Mouse (Mus musculus) c-Kit-positive CD71-positive TER-119-positive erythroid progenitor cells, embryonic 14.5 days (primary cell): Measurements from ENCODE around the gene Ipo13.

Source experiments
- DNase-seq: peaks from one replicate; pipeline ENCODE4 v3.0.0-alpha.2; 2013; ENCODE audit warnings: low spot score

The Ipo13 gene

DNA sequence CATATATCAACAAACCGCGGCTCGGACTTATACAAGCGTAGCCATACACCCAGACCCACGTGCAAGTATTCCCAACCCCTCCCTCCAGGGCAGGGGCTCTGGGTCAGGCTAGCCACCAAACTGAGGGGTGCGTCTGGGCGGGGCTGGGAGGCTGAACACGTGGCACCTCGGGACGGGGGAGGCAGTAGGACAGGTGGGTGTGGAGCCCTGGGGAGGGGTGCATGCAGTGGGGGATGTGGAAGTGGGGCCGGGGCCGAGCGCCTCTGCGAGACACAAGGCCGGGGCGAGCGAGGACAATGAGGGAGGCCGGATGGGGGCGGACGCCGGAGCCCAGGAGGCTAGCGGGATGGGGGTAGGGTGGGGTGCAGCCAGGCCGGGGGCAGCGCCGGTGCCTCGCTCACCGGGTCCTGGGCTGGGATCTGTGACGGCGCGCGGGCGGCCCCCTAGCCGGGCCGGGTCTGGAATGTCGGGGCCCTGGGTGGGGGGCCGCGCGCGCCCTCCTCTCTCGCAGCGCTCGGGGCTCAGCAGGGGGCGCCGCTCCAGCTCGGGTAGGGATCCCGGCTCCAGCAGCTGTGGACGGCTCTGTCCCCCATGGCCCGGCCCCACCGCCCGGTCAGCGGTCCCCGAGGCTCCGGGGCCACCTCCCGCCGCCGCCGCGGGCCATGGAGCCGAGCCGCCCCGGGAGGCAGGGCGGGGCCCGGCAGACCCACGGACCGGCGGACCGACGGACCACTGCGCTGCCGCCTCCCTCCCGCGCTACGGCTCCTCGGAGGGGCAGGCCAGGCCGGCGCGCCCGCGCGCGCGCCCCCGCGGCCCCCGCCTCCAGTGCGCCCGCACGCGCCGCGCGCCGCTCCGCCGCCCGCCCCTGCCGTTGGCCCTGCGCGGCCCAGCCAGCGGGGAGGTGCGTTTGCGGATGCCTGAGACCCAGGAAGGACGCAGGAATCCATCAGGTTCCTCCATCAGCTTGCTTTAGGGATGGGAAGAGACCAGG is 31.8 kb downstream of the Ipo13 start, which contains the start of gene B4galt2:
Gene B4galt2, minus strand, starts transcription at position 787 of the 991 bp plus-strand sequence.
- no peak for DNase-seq

DNA sequence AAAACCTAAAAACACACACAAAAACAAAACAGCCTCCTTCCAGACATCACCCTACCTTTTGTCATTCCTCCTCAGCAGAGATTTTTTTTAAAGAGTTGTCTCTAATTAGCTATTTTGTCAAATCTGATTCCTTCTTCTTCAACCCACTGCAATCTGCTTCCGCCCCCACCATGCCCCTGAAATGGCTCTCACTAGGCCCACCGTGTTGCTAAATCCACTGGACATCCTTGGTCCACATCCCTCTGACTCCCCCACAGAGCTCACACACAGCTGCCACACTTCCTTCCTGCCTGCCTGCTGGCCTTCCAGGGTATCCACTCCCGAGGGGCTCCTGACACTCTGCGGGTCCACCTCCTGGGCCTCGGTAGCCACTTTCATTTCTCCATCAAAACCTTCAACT is 36.1 kb downstream of the Ipo13 start:
- DNase-seq, result no peak

DNA sequence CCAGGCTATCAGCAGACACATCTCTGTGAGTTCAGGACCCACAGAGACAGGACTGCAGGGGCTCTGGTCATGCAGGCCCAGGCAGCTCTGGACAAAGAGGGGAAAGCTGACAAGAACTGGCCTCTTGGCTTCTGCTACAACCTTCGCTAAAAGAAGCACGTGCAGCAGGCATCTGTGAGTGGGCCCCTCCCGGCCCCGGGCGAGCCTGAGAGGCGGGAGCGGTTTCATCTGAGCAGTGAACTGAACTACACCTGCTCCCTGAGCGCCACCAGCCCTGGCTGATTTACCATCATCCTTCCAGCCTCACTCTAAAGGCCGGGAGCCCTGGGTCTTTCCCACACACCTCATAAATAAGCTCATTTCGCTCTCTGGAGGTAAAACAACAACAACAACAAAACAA is 36.5 kb downstream of the Ipo13 start:
- no peak for DNase-seq

DNA sequence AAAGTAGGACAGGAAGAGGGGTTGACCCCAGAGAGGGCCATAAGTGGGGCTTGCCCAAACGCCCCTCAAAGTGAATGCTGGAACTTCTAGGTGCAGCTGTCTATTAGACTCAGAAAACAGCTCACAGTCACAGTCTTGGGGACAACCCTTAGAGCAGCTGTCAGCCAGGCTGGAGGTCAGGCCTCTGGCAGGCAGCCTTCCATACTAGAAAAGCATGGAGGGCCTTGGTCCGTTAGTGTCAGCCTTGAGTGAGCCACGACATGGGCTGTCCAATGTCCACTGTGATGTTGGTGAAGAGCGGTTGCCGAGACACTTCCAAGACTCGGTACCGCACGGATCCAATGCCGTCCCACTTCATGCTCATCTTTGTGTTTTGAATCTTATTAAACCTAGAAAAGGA is 41.2 kb downstream of the Ipo13 start:
- DNase-seq, result no peak

DNA sequence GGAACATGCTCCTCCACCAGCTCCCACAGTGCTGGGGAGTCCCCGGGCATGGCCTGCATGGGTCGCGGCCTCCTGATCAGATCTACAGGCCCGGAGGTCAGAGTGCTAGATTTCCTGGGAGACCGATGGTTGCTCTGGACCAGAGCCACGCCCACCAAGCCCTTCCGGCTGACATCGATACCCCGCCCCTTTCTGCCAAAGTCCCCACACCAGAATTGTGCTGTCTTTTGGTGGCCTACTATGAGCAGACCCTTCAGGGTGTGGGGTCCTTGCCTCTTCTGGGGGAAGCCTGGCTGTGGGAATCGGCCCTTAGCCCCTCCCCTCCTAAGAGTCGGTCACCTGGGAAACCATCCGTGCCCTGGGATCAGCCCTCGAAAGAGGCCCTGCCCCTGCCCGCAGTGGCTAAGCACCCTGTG is 42.3 kb downstream of the Ipo13 start, which contains the start of gene Ccdc24:
Gene Ccdc24, minus strand, starts transcription at position 87 of the 416 bp plus-strand sequence.
- DNase-seq, result no peak

DNA sequence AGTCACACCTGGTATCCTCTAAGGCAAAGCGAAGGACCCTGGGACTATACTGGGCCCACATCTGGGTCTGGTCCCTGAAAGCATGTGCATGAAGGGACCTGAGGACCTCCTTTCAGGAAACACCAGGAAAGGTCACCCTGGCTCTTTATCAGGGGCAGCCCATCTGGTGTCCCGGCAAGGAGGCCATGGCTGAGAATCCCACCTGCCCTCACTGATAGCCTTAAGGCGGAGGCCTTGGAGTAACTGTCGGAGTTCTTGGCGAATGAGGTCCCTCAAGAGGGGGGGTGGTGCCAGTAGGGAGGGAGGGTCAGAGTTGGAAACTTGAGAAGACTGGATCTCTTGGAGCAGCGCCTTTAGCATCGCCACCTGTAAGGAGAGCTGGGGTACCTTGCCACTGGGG is 43.0 kb downstream of the Ipo13 start:
- peak; percentile 46 for DNase-seq

DNA sequence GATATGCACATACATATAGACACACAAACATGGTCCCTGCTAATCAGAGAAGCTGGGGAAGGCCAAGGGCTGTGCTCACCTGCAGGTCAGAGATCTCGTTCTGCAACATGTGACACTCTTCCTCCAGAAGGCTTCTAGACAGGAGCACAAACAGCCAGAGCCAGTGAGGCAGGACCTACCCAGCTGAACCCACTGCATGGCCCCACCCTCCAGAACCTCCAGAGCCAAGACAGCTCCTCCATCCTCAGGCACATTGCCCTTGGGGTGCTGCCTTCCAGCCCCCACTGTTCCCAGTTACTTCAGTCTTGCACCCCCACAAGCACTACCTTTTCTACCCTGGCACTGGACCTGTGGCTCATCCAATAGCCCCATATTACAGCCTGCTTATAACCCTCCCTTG is 44.4 kb downstream of the Ipo13 start:
- DNase-seq, result no peak

DNA sequence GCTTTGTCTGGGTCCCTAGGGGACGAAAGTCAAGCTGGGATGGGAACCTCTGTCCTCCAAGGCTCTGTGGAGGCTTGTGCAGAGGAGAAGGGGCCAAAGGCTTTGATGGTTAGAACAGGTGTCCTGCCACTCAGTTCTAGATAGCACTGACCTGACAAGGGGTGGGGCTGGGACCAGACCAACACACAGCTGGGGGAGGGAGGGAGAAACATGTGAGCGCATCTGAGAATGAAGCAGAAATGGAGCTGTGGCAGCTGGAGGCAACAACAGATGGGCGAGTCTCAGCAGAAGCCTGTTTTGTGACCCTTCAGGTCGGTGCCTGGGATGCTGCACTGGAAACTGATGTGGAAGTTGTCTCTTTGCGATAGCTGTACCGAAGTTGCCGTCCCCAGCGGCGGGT is 45.5 kb downstream of the Ipo13 start:
- DNase-seq, result no peak

DNA sequence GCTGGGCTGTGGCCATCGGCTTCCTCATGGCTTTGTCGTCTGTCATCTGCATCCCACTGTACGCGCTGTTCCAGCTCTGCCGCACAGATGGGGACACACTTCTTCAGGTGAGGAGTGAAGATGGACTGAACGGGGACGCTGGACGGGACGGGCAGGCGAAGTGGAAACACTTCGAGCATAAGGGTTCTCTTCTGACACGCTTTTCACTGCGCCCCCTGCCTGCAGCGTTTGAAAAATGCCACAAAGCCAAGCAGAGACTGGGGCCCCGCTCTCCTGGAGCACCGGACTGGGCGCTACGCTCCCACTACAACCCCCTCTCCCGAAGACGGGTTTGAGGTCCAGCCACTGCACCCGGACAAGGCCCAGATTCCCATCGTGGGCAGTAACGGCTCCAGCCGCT is 47.0 kb downstream of the Ipo13 start:
- peak; percentile 59 for DNase-seq

DNA sequence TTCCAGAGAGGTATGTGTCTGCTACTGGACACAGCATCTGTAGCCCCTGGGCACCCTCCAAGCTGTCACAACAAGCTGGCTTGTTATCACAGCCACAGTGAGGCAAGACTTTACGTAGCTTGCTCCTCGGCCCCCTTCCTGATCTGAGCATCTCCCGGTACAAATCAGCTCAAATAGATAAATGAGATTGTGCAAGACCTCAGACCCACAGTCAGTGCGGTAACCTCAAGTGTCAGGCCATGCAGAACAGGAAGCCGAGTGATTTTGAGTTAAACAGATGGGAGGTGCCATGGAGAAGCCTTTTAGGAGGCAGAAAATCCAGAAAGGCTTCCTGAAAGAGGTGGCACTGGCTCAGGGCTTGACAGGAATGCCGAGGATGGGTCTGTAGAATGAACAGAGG is 47.8 kb downstream of the Ipo13 start:
- no peak for DNase-seq

DNA sequence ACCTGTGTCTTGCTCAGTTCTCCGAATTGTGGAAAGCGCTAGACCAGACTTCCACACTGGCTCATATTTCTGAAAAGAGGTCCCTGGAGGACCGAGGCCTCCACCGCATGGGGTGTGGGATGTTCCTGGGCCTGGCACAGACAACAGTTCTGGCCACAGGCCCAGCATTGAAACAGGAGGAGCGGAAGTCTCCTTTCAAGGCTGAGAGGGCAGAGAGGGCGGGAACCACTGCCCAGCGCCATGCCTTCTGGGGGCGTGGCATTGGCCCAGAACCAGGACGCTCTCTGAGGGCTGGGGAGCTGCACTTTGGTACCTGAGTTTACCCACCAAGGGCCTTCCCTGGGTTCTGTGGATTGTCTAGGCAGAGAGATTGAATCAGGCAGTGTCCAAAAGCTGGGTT is 48.7 kb downstream of the Ipo13 start:
- DNase-seq, result no peak

DNA sequence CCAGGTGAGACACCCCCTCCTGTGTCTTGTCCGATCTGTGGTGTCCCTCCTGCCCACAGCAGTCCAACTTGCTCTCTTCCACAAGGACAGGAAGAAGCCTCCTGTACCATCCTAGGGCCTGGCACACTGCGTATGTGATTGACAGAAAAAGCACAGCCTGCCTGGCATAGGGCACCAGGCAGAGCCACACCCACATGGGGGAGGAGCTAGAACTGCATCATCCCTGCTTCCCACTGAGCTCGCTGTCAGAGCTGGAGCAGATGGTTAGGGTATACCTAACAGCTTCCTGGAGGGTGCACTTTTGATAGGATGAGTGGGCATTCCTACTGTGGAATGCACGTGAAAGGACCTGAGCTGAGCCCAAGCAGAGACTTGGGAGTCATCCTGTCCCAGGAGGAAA is 52.0 kb downstream of the Ipo13 start:
- no peak for DNase-seq

DNA sequence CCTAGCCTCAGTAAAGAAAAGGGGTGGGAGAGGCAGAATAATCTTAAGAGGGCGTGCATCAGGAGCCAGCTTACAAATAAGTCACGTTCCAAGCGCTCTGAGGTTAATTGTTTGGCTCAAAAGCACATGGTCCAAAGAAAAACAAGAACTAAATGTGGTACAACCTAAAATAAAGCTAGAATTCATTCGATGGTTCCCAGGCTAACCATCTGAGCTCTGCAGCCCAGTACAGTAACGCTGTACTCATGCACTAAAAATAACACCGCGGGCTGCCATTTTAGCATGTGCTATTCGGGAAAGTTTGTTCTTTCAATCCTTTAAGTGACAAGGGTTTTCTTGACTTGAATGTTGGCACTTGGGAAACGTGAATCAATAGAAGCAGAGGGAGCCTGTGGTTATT is 54.2 kb downstream of the Ipo13 start:
- no peak for DNase-seq

DNA sequence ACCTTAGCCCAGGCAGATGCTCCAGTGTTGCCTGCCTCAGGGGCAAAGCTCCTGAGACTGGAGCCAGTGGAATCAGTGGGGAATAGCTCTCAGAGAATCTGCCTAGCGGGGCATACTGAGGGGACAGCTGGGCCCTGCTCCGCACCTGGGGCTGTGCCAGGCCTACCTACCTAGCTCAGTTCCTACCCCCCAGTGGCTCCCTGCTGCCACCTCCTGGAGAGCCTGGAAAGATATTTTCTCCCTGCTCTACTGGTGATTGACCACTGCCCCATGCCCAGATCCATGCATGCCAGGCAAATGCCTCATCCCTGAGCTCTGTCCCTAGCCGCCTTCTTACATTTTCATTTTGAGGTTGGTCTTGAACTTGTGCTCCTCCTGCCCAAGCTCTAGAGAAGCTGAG is 56.0 kb downstream of the Ipo13 start:
- DNase-seq, result no peak

DNA sequence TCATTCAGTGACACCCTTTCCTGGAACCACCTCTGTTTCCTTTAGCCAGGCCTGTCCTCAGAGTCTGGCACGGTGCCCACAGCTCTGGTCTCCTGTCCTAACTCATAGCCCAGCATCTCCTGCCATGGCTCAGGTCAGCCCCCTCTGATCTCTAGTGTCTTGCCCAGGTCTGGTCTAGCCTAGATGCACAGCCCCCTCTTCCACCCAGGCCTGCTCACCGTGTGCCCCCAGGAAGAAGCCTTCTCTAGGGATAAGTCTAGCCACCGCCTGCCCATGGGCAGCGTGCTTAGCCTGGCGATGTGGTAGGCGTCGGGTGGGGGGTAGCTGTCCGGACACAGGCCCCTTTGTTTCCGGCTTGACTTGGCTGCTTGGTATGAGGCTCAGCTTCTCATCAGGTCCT is 59.7 kb downstream of the Ipo13 start:
- DNase-seq, result no peak

DNA sequence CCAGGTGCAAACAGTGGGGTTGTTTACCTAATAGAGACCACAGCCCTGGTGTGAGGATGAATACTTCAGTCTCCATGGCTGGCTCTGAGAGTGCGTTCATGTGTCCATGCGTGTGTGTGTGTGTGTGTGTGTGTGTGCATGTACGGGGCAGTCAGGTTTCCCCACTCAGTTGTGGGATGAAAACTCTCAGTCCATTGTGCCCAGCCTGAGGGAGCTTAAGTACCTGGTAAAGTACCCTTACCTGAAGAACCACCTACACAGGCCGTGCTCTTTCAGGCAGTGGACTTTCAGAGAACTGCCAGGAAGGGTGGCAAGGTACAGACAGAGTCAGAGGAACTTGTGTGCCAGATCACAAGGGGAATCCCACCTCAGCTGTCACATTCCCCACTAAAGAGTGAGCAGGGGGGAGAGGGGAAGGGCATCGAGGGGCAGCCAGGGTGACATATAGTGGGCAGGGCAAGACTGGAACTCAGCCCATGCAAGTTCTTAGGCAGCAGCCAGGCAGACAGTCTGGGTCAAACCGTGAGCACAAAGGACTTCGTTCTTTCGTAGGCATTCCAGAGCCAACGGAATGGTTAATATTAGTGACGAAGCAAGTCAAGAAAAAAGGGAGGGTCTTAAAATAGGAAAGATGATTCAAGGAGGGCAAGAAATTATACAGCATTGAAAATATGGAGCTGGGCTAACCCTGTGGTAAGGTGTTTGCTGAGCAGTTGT is 62.5 kb downstream of the Ipo13 start:
- no peak for DNase-seq

DNA sequence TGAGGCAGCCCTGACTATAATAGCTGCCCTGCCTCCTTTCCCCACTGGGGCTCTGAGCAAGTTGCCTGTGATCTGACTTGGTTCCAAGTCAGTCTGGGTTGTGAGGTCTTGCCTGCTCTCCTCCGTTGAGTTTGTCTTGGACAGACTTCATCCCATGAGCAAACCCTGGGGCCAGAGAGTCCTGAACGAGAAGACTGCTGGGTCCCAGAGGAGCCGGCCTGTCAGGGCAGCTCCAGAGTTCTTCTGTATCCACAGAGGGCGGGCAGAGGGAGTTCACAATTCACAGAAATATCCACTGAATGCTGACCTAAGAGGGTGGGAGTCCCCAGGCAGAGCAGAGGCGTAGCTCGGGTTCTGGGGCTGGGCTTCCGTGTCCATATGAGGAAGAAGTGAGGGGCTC is 63.9 kb downstream of the Ipo13 start:
- no peak for DNase-seq

DNA sequence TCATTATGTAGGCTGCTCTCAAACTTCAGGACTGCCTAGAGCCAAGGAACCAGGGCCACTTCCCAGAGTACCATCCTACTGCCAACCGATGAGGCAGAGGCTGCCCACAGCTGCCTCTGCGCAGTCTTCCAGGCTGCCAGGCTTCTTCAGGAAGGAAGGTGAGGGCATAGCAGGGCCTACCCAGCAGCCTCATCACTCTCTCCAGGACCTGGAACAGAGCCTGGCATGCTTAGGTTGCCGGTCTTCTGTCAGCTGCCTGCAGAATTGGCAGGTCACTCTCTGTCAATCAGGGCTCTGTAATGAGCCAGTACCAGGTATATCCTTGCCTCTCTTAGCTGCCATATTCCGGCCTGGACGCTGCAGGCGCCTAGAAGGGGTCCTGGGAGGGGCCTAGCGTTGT is 64.6 kb downstream of the Ipo13 start:
- DNase-seq, result no peak

DNA sequence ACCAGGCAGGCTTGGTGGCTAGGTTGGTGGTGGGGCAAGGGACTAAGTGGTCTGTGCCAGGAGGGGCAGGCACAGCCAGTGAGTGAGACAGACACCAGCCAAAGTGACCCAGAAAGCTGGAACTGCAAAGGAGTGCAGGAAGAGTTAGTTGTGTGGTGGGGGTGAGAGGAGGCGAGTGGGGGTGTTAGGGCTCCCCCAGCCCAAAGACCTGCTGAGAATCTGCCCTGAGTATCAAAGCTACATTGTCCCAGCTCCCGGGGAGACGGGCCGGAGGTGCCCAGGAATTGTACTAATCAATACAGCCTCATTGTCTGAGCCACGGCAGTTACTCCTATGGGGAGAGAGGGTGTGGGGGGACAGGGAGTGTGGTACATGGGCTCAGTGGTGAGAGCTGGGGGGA is 65.3 kb downstream of the Ipo13 start:
- DNase-seq, result no peak

DNA sequence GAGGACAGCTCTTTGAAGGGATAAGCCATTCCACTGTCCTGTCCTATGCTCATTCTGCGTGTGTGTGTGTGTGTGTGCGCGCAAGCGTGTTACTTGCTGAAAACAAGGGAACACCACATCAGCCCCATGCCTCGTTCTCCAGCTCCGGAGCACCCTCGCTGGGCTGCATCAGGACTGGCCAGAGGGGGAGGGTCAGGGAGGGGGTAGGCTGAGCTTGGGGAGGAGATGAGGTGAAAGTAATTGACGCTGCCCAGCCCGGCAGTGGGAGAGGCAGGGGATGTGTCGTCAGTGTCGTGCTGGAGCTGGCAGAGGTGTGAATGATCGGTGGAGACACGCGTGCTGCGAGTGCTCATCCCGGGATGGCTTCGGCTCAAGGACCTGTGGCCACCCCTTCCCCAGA is 65.7 kb downstream of the Ipo13 start:
- no peak for DNase-seq

DNA sequence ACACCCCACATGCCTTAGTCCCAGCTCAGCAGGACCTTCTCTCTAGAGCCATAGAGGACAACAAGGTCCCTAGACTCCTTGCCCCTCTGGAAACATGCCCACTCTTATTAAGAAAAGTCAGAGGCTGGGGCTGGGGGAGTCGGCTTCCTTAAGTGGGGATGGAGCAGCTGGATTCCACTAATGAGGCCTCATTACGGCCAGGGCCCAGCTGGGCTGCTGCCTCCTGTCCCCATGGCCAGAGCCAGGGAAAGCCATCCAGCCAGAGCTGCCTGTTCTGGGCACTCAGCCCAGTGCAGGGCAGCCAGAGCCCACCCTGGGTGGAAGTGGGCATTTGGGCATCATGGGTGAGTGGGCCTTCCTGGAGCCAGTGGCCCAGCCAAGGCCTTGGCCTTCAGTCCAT is 67.8 kb downstream of the Ipo13 start:
- DNase-seq, result no peak

DNA sequence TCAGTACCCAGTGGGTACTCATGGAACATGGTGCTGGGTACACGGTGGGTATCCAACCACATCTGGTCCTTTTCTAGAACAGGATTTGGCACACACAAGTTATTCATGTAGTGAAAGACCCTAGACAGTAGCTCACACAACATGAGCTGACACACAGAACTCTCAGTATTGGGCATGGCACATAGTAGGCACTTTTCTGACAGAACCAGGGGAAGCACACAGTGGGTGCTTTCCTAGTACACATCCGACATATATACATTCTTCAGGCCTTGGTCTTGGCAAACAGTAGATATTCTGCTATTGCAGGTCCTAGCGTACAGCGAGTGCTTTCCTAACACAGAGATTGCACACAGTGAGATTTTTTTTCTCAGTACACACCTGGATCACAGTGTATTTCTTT is 68.5 kb downstream of the Ipo13 start:
- no peak for DNase-seq

DNA sequence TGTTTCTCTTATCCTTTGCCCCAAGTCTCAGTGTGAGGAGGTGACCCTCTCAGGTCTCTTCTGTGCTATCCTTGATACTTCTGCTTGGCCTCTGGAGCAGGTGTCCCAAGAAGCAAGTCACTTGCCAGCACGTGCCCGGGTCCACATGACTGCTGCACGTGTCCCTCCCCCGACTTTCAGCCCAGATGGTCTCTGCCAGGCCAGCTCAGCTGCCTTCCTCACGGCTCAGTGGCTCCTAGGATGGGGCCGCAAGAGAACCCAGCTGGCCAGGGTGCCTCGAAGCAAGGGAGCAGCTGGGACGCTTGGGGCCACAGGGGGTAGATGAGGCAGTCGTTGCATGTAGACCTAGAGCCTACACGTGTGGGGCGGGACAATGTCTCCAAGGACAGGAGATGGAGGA is 69.5 kb downstream of the Ipo13 start:
- no peak for DNase-seq
